Mouse (Mus musculus) gastrocnemius, postnatal 36 days (tissue): ENCODE data around the gene Arhgef33. TPM values are rescaled to one million over a fixed set of nuclear protein-coding genes. Genes with fewer than 3 reads are reported as not detected.

ENCODE experiments used
- DNase-seq, 2 experiments: peaks; one replicate each; pipeline ENCODE4 v3.0.0; 2022
- intact Hi-C: fragments of 180-260 bp; cut with DNase I; formaldehyde crosslinking; loops from one replicate; pipeline ENCODE4 v1.15.1; 2025
- total RNA-seq, 2 experiments: library from RNA; stranded (reverse); gene quantifications; 2 replicates each; pipeline ENCODE4 v1.2.3; 2021

The Arhgef33 gene
- total RNA-seq, 2 experiments from 2014 or later: 0.27 TPM; not detected in 1

DNA sequence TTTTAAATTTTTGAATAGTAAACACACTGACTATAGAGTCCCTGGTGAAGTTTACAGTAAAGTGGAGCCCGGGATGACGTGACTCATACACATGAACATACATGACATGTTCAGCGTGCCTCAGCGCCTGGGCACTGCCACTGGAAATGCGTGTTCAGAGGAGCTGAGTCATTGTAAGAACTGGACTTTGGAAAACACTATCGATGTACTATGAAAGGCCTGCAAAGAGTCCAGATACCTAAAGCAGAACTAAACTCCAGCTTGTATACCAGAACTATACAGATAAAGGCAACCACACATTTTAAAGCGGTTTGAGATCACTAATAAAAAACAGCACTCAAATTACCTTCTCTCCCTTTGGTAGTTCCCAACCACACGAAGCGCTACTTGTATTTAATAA lies 124.8 kb downstream of the Arhgef33 start:
- no peak for DNase-seq
- intact Hi-C loops: no loop called here

DNA sequence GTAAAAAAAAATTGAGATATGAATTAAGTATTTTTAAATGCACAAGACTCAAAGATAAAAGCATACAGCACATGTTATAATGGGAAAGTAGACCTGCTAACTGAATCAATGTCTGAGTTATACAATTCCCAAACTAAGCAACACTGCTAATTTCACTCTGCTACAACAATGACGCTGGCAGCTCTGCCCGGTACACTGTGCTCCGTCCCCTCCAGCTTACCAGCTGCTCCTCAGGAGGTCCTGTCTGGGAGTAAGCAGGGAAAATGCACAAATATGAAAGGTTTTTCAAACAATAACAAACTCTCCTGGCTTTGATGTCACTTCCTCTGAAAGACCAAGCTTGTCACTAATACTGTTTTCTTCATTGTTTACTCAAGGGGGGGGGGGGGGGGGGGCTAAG lies 127.2 kb downstream of the Arhgef33 start:
- intact Hi-C loops: no loop called here
- DNase-seq: no peak

DNA sequence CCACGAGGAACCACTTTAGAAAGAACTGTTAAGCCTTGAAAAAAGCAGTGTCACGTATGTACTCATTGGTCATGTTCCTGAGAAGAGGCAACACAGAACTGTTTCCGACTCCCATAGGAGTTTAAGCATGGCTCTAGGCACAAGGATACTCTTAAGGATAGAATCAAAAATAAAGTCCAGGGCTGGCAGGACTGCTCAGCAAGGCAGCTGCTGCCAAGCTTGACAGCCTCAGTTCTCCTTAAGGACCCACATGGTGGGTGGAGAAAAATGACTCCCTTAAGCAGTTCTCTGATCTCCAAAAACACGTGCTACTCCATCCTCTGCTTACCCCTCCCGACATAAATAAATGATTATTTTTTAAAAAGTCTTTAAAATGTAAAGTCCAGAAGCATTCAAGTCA lies 128.5 kb downstream of the Arhgef33 start:
- no peak for DNase-seq
- intact Hi-C loops: no loop called here

DNA sequence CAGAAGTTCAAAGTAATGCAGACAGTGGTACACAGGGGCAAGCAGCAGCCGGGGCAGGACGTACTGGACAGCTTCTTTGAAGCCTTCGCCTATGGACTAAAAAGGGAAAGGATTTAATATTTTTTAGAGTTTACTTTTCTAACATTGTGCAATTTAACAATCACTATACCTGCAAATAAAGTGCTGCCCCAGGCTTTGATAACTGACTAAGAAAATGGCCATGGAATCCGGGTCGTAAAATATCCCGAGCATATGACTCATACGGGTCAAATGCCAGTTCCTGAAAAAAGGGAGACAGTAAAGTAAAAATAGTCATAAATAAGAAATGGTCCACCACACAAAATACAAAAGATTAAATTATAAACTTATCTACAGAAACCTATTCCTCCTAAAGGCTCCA lies 138.2 kb downstream of the Arhgef33 start:
- intact Hi-C loops: no loop called here
- DNase-seq: no peak

DNA sequence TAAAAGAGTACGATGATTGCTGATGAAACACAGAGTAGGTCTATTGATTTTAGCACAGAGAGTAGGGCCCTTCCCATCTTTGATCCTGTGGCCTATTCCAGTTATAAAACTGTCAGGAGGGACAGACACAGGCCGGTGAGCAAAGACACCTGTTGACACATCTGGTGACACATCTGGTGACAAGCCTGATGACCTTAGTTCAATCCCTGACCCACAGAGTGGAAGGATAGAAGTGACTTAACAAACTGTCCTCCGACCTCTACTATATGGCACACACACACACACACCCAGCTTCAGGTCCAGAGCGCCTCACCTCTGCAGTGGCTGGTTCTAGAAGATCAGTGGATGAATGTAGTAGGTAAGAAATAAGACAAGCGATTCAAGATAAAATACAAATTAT lies 139.3 kb downstream of the Arhgef33 start:
- DNase-seq: no peak
- intact Hi-C loops: no loop called here

Other genes with a start within 250 kb of the Arhgef33 start
- gene Hnrnpll, start 245.1 kb upstream of the Arhgef33 start, total RNA-seq: 10 to 100 TPM; 12.6 to 14.9 TPM
- gene Galm, start 179.9 kb upstream of the Arhgef33 start, total RNA-seq: 1 to 10 TPM; 1.8 to 2.2 TPM
- 10 to 100 TPM; 22.9 to 27.4 TPM for gene Srsf7, start 100.1 kb upstream of the Arhgef33 start, total RNA-seq
- gene Ttc39d, start 99.9 kb upstream of the Arhgef33 start, total RNA-seq: not detected
- gene Gemin6, start 83.0 kb upstream of the Arhgef33 start, total RNA-seq: 1 to 10 TPM; 4.4 to 6.3 TPM
- gene Morn2, start 17.2 kb upstream of the Arhgef33 start, total RNA-seq: 1 to 10 TPM; 8.8 to 9.7 TPM
- 1 to 10 TPM; 6.0 to 6.4 TPM for gene Dhx57, start 16.9 kb upstream of the Arhgef33 start, total RNA-seq
- not detected for gene Gm10190, start 66.1 kb downstream of the Arhgef33 start, total RNA-seq
- 10 to 100 TPM; 13.6 to 14.3 TPM for gene Sos1, start 173.0 kb downstream of the Arhgef33 start, total RNA-seq